Mouse (Mus musculus): ENCODE measurements around the gene Lax1. TPM values are rescaled to one million over a fixed set of nuclear protein-coding genes. Genes with fewer than 3 reads are reported as not detected.
"Not testable (repeated sequence)": the region's sequence is repeated elsewhere in the genome, so short reads cannot be mapped to it uniquely, and the experiment has no call there.

Gene Lax1
- polyA plus RNA-seq, 1 experiment from 2014 or later = 0.12 TPM

- H3K9ac ChIP-seq (ENCODE audit: low read depth, low read length) = no peak overlapping the region
- WGBS = 87% methylated on average over 1 of the region's 1 CpGs
- no peak overlapping the region for H3K4me3 ChIP-seq (ENCODE audit: low read depth, low read length)
- DNase-seq (ENCODE audit: low spot score) (no peak), ATAC-seq (ENCODE audit: low FRiP score) (no peak)
- H3K4me2 ChIP-seq (replicated peaks; ENCODE audit: low read depth, low read length) = no peak overlapping the region
- H3K27me3 ChIP-seq (ENCODE audit: control insufficient read depth, insufficient read depth, low read length) = no peaks in the 10 kb centered on the region
- no peaks in the 10 kb centered on the region for H3K9me3 ChIP-seq (ENCODE audit: control insufficient read depth, low read length)
- no peak overlapping the region for H3K27ac ChIP-seq (ENCODE audit: low read depth, low read length)
- H3K4me1 ChIP-seq (replicated peaks; ENCODE audit: control insufficient read depth, insufficient read depth, low read length) = no peaks in the 10 kb centered on the region
- no peaks in the 10 kb centered on the region for H3K36me3 ChIP-seq (ENCODE audit: control insufficient read depth, insufficient read depth, low read length)
Observed at GRCm38 (mm10) chr1:133715191-133715590, 25.3 kb upstream of the Lax1 start.

- H3K9me3 ChIP-seq (ENCODE audit: control insufficient read depth, low read length) = no peaks in the 10 kb centered on the region
- no peak overlapping the region for H3K27ac ChIP-seq (ENCODE audit: low read depth, low read length)
- H3K27me3 ChIP-seq (ENCODE audit: control insufficient read depth, insufficient read depth, low read length) = no peaks in the 10 kb centered on the region
- H3K36me3 ChIP-seq (ENCODE audit: control insufficient read depth, insufficient read depth, low read length) = no peaks in the 10 kb centered on the region
- H3K4me2 ChIP-seq (replicated peaks; ENCODE audit: low read depth, low read length) = no peak overlapping the region
- 29% methylated on average over 2 of the region's 2 CpGs for WGBS
- ATAC-seq (ENCODE audit: low FRiP score) (no peak), DNase-seq (ENCODE audit: low spot score) (no peak)
- no peaks in the 10 kb centered on the region for H3K4me1 ChIP-seq (replicated peaks; ENCODE audit: control insufficient read depth, insufficient read depth, low read length)
- no peak overlapping the region for H3K4me3 ChIP-seq (ENCODE audit: low read depth, low read length)
- no peak overlapping the region for H3K9ac ChIP-seq (ENCODE audit: low read depth, low read length)
Observed at GRCm38 (mm10) chr1:133713009-133713370, 23.1 kb upstream of the Lax1 start.

GRCm38 (mm10) chr1:133712288-133713008, 22.5 kb upstream of the Lax1 start:
- Histone ChIP-seq H3K9me3 (ENCODE audit: control insufficient read depth, low read length) (no peaks in the 10 kb centered on the region), H3K27me3 (ENCODE audit: control insufficient read depth, insufficient read depth, low read length) (no peaks in the 10 kb centered on the region), H3K4me1 (replicated peaks; ENCODE audit: control insufficient read depth, insufficient read depth, low read length) (no peaks in the 10 kb centered on the region), H3K9ac (ENCODE audit: low read depth, low read length) (no peak overlapping the region), H3K27ac (ENCODE audit: low read depth, low read length) (no peak overlapping the region), H3K4me3 (ENCODE audit: low read depth, low read length) (no peak overlapping the region), H3K36me3 (ENCODE audit: control insufficient read depth, insufficient read depth, low read length) (no peaks in the 10 kb centered on the region), H3K4me2 (replicated peaks; ENCODE audit: low read depth, low read length) (no peak overlapping the region)
- DNase-seq (ENCODE audit: low spot score) (no peak), ATAC-seq (ENCODE audit: low FRiP score) (no peak)
- WGBS = 57% methylated on average over 12 of the region's 12 CpGs

- H3K27ac ChIP-seq (ENCODE audit: low read depth, low read length) = no peak overlapping the region
- no peaks in the 10 kb centered on the region for H3K27me3 ChIP-seq (ENCODE audit: control insufficient read depth, insufficient read depth, low read length)
- WGBS = 47% methylated on average over 6 of the region's 6 CpGs
- DNase-seq (ENCODE audit: low spot score) (no peak), ATAC-seq (ENCODE audit: low FRiP score) (no peak)
- H3K4me3 ChIP-seq (ENCODE audit: low read depth, low read length) = no peak overlapping the region
- H3K4me2 ChIP-seq (replicated peaks; ENCODE audit: low read depth, low read length) = no peak overlapping the region
- H3K9me3 ChIP-seq (ENCODE audit: control insufficient read depth, low read length) = no peaks in the 10 kb centered on the region
- H3K9ac ChIP-seq (ENCODE audit: low read depth, low read length) = no peak overlapping the region
- H3K36me3 ChIP-seq (ENCODE audit: control insufficient read depth, insufficient read depth, low read length) = no peaks in the 10 kb centered on the region
- H3K4me1 ChIP-seq (replicated peaks; ENCODE audit: control insufficient read depth, insufficient read depth, low read length) = no peaks in the 10 kb centered on the region
Observed at GRCm38 (mm10) chr1:133711376-133711775, 21.5 kb upstream of the Lax1 start.

GRCm38 (mm10) chr1:133710895-133711294, 21.0 kb upstream of the Lax1 start:
- DNase-seq (ENCODE audit: low spot score) = no peak
- no peak for ATAC-seq (ENCODE audit: low FRiP score)
- Histone ChIP-seq H3K4me3 (ENCODE audit: low read depth, low read length) (no peak overlapping the region), H3K9ac (ENCODE audit: low read depth, low read length) (no peak overlapping the region), H3K27ac (ENCODE audit: low read depth, low read length) (no peak overlapping the region), H3K9me3 (ENCODE audit: control insufficient read depth, low read length) (no peaks in the 10 kb centered on the region), H3K4me2 (replicated peaks; ENCODE audit: low read depth, low read length) (no peak overlapping the region), H3K36me3 (ENCODE audit: control insufficient read depth, insufficient read depth, low read length) (no peaks in the 10 kb centered on the region), H3K4me1 (replicated peaks; ENCODE audit: control insufficient read depth, insufficient read depth, low read length) (no peaks in the 10 kb centered on the region), H3K27me3 (ENCODE audit: control insufficient read depth, insufficient read depth, low read length) (no peaks in the 10 kb centered on the region)
- 64% methylated on average over 6 of the region's 6 CpGs for WGBS

- Histone ChIP-seq H3K4me1 (replicated peaks; ENCODE audit: control insufficient read depth, insufficient read depth, low read length) (no peaks in the 10 kb centered on the region), H3K27me3 (ENCODE audit: control insufficient read depth, insufficient read depth, low read length) (no peaks in the 10 kb centered on the region), H3K4me2 (replicated peaks; ENCODE audit: low read depth, low read length) (no peak overlapping the region), H3K9ac (ENCODE audit: low read depth, low read length) (no peak overlapping the region), H3K4me3 (ENCODE audit: low read depth, low read length) (no peak overlapping the region), H3K27ac (ENCODE audit: low read depth, low read length) (no peak overlapping the region), H3K36me3 (ENCODE audit: control insufficient read depth, insufficient read depth, low read length) (no peaks in the 10 kb centered on the region), H3K9me3 (ENCODE audit: control insufficient read depth, low read length) (no peaks in the 10 kb centered on the region)
- 69% methylated on average over 3 of the region's 3 CpGs for WGBS
- DNase-seq (ENCODE audit: low spot score) (no peak), ATAC-seq (ENCODE audit: low FRiP score) (no peak)
Observed at GRCm38 (mm10) chr1:133709292-133709691, 19.4 kb upstream of the Lax1 start.

GRCm38 (mm10) chr1:133701824-133702223, 11.9 kb upstream of the Lax1 start:
- not testable (repeated sequence) for H3K9me3 ChIP-seq (ENCODE audit: control insufficient read depth, low read length); H3K27me3 ChIP-seq (ENCODE audit: control insufficient read depth, insufficient read depth, low read length); H3K36me3 ChIP-seq (ENCODE audit: control insufficient read depth, insufficient read depth, low read length); ATAC-seq (ENCODE audit: low FRiP score); H3K4me2 ChIP-seq (replicated peaks; ENCODE audit: low read depth, low read length); H3K4me1 ChIP-seq (replicated peaks; ENCODE audit: control insufficient read depth, insufficient read depth, low read length); DNase-seq (ENCODE audit: low spot score); H3K4me3 ChIP-seq (ENCODE audit: low read depth, low read length); H3K27ac ChIP-seq (ENCODE audit: low read depth, low read length); H3K9ac ChIP-seq (ENCODE audit: low read depth, low read length)
- WGBS = 24% methylated on average over 1 of the region's 2 CpGs

- Histone ChIP-seq H3K9me3 (ENCODE audit: control insufficient read depth, low read length) (no peaks in the 10 kb centered on the region), H3K27ac (ENCODE audit: low read depth, low read length) (no peak overlapping the region), H3K4me2 (replicated peaks; ENCODE audit: low read depth, low read length) (no peak overlapping the region), H3K4me1 (replicated peaks; ENCODE audit: control insufficient read depth, insufficient read depth, low read length) (no peaks in the 10 kb centered on the region; the same call in 1 of the 2 replicates), H3K9ac (ENCODE audit: low read depth, low read length) (no peak overlapping the region), H3K27me3 (ENCODE audit: control insufficient read depth, insufficient read depth, low read length) (no peaks in the 10 kb centered on the region), H3K4me3 (ENCODE audit: low read depth, low read length) (no peak overlapping the region), H3K36me3 (ENCODE audit: control insufficient read depth, insufficient read depth, low read length) (no peaks in the 10 kb centered on the region)
- WGBS = 96% methylated on average over 12 of the region's 12 CpGs
- no peak for DNase-seq (ENCODE audit: low spot score)
- no peak for ATAC-seq (ENCODE audit: low FRiP score)
Observed at GRCm38 (mm10) chr1:133697935-133698620, 8.2 kb upstream of the Lax1 start.

- H3K4me1 ChIP-seq (replicated peaks; ENCODE audit: control insufficient read depth, insufficient read depth, low read length) = no peaks in the 10 kb centered on the region; the same call in 1 of the 2 replicates
- H3K4me3 ChIP-seq (ENCODE audit: low read depth, low read length) = no peak overlapping the region
- 36% methylated on average over 7 of the region's 7 CpGs for WGBS
- ATAC-seq (ENCODE audit: low FRiP score) = no peak
- H3K36me3 ChIP-seq (ENCODE audit: control insufficient read depth, insufficient read depth, low read length) = no peaks in the 10 kb centered on the region
- H3K9ac ChIP-seq (ENCODE audit: low read depth, low read length) = no peak overlapping the region
- peak overlapping the region; percentile 9; the same call in 1 of the 2 replicates for H3K27ac ChIP-seq (ENCODE audit: low read depth, low read length)
- H3K27me3 ChIP-seq (ENCODE audit: control insufficient read depth, insufficient read depth, low read length) = no peaks in the 10 kb centered on the region
- no peak overlapping the region for H3K4me2 ChIP-seq (replicated peaks; ENCODE audit: low read depth, low read length)
- DNase-seq (ENCODE audit: low spot score) = no peak
- no peaks in the 10 kb centered on the region for H3K9me3 ChIP-seq (ENCODE audit: control insufficient read depth, low read length)
Observed at GRCm38 (mm10) chr1:133695901-133696300, 6.0 kb upstream of the Lax1 start.

Data from hindbrain, embryonic 11.5 days (tissue).